Mouse (Mus musculus): ENCODE measurements around the gene Tprkb.
"Not testable (repeated sequence)": the region's sequence is repeated elsewhere in the genome, so short reads cannot be mapped to it uniquely, and the experiment has no call there.

The Tprkb gene

GRCm38 (mm10) chr6:85973336-85973735 lies 61.7 kb downstream of the Tprkb start:
- DNase-seq (ENCODE audit: low spot score), result no peak

GRCm38 (mm10) chr6:85974941-85975617 lies 63.4 kb downstream of the Tprkb start:
- DNase-seq (ENCODE audit: low spot score), result no peak

- no peak for DNase-seq (ENCODE audit: low spot score)
Observed at GRCm38 (mm10) chr6:85975761-85976160, 64.1 kb downstream of the Tprkb start.

- DNase-seq (ENCODE audit: low spot score), result no peak
Observed at GRCm38 (mm10) chr6:85976242-85976641, 64.6 kb downstream of the Tprkb start.

- not testable (repeated sequence) for DNase-seq (ENCODE audit: low spot score)
Observed at GRCm38 (mm10) chr6:85978736-85979135, 67.1 kb downstream of the Tprkb start.
